Mouse (Mus musculus) forelimb bud, embryonic 11.5 days (tissue): ENCODE measurements around the gene Unc45b.
"Not testable (repeated sequence)": the region's sequence is repeated elsewhere in the genome, so short reads cannot be mapped to it uniquely, and the experiment has no call there.

Experiments used
- DNase-seq: peaks from one replicate; pipeline ENCODE4 v3.0.0-alpha.2; 2012; ENCODE audit warnings: low read depth, low spot score

Unc45b gene

DNA sequence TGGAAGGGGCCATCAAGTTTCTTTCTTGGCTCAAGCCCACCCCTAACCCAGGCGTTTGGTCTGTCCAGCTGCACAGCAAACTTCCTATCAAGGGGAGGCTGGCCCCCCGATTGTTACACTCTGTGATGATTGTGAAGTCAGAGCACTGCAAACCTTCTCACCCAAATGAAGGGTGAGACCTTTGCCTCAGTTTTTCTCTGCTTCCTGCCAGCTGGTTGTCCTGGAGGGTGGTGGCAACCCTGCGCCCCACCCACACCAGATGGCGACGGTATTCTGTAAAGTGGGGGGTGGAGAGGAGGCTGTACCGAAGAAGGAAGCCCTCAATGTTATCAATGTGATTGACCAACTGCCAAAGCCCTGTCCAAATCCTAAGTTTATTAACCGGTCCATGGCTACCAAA is 18.4 kb upstream of the Unc45b start, which contains the start of gene Fndc8:
TSS of gene Fndc8 (plus strand) at position 189 of the 400 bp plus-strand sequence.
- DNase-seq: no peak

DNA sequence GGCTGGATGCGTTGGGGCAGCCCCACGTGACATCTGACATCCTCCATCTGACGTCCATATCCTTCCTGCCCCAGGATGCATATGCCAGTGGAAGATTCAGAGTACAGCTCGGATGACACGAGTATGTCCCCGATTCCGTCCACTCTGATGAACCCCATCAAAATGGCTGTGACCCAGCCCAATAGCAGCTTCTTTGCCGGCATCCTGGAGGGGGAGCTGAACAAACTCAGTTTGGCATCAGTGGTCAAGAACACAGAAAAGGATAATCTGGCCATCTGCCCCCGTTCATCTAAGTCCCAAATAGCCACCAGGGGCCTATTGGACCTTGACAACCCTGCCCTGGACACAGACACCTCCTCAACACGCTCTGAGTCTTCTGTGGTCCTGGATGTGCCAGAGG is 12.9 kb upstream of the Unc45b start:
- no peak for DNase-seq

DNA sequence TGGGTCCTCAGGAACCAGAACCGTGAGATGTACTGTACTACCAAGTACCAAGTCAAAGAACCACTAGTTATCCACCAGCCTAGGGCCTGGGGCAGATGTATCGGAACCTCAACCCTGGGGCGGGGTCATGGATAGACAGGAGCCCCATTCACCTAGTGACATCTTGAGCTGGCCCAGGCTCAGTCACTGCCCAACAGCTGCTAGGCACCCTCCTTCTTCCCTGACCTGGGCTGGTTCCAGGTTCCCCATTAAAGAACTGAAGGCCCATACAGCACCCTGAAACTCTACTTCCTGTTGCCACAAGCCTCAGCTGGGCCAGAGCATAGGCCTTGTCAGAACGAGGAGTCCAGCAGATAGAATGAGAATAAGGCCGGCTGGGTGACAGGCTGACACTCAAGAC is 10.6 kb upstream of the Unc45b start:
- DNase-seq: no peak

DNA sequence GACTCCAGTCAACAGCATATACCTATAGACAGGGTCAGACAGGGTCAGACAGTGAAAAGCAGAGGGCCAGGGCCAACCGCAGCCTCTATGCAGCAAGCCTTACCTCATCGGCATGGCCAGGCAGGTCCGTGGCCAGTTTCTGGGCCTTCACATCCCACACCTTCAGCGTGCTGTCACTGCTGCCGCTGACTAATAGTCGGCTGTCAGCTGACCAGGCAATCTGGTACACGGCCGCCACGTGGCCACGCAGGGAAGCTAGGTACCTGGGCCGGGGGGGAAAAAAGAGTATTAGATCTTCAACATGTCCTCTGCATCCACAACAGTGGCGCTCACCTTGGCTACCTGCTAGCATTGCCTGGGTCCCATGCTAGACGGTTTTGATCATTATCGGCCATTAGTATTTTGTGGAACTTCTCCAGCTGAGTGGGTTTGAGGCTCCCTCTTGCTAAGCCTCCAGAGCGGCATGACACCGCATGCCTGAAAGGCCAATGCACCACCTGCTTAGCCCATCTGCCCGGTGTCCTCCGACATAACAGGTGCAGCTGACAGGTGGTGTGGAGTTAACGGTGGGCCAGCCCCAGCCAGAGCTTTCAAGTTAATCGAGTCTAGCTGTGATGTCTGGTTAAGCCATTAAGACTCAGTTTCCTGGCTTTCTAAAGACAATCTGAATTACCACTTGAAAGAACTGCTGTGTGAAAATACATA is 8.6 kb upstream of the Unc45b start:
- DNase-seq: no peak

DNA sequence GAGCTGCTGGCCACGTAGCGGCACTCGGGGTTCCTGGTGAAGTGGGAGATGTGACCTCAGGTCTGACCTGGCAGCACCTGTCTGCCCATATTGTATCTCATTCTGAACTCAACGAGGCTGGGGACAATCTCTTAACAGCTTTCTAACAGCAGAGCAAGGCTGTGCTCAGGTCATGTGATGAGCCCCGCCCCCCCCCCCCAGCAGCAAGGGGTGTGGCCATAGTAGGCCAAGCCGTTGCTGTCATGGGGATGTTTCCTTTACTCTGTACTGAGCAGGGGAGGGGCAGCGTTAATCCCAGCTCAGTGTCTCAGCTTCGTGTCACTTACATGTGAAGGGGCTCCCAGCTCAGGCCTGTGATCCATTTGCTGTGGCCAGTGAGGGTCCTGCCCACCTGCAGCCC is 5.4 kb upstream of the Unc45b start:
- DNase-seq: no peak

DNA sequence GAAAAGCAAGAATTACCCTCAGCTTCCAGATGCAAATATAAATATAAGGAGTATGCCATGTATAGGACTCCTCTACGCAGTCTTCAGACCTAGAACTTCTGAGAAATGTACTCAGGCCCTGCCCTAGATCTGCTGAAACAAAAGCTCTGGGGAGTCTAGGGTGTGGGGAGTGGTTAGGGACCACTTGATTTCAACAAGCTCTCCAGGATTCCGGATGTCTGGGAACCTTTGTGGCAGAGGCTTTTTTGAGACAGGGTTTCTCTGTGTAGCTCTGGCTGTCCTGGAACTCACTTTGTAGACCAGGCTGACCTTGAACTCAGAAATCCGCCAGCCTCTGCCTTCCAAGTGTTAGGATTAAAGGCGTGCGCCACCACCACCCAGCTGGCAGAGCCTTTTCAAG is 4.5 kb upstream of the Unc45b start:
- DNase-seq: no peak

DNA sequence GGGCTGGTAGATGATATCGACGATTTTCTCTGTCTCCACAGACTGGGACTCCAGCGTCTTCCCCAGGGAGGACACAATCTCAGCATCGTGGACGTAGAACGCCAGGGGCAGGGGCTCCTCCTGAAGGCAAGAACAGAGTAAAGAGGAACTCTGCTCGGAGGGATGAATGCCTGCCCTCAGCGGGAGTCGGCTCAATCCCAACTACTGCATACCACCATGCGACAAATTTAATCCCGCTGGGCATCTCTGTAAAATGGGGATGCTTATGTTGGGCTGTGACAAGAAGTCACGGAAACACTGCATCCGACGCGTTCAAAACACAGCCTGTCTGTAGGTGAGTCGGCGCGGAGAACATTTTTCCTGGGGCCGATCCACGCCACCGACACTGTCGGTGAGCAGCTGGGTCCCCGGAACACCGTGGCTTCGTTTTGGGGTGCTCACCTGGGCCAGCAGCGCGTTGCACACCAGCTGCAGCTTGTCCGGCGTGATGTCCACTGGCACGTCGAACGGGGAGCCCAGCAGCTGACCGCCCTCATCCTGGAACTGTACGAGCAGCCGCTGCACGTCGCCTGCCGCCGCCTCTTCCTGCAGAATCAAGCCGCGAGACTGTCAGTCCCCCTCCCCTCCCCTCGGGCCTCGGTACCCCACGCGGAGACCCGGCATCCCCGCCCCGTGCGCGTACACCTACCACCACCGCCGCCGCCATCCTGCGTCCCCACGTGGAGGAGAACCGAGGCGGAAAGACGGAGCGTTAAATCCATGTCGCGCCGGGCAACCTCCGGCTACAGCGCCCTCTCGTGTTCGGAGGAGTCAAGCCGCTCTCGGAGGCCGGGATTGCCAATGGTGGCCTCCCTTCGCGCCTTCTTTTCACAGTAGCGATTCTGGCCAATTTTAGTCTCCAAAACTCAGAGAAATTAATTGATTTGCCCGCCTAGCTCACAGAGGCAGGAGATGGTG is 2.4 kb upstream of the Unc45b start, which contains the start of gene Nle1:
TSS of gene Nle1 (minus strand) at position 761 of the 957 bp plus-strand sequence.
- peak; percentile 88 for DNase-seq

DNA sequence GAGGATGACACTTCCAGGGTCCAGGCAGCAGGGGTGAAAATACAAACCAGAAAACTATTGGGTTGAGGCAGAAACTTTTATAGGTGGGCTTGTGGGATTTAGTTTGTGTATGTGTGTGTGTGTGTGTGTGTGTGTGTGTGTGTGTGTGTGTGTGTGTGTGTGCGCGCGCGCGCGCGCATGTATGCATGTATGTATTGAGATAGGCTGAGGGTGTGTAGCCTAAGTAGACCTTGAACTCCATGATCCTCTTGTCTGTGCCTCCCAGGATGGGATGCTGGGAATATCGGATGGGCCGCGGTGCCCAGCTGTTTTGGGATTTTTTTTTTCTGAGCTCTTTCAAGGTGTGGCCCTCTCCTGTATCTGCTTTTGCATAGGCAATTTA is 1.8 kb upstream of the Unc45b start:
- no peak for DNase-seq

DNA sequence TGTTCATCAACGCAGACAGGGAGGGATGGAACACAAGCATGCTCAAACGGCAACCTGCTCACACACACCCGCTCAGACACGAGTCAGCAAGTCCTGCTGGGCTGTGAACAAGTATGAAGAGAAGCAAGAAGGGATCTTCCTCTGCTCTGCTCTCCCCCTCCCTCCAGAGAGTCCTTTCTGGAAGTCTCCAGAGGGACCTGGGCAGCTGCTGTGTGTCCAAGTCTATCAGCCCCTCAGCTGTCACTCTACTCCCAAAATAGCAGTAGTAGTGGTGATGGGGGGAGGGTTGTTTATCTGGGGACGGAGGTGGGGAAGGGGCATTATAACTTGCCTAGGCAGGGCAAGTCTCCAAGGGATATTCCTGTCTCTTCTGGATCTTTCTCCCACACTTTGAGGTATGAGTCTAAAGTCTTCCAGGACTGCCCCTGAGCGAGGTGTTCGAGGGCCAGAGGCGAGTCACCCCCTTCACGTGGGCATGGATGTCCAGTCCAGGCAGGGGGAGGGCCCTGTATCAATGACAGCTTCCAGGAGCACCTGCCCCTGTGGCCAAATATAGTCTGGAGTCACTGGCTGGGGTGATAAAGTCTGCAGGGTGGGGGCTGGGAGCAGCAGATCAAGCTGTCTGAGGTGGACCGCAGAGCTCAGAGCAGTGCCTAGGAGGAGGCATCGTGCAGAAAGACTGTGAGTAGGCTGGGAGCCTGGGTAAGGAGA is 484 bp downstream of the Unc45b start:
- DNase-seq: no peak

DNA sequence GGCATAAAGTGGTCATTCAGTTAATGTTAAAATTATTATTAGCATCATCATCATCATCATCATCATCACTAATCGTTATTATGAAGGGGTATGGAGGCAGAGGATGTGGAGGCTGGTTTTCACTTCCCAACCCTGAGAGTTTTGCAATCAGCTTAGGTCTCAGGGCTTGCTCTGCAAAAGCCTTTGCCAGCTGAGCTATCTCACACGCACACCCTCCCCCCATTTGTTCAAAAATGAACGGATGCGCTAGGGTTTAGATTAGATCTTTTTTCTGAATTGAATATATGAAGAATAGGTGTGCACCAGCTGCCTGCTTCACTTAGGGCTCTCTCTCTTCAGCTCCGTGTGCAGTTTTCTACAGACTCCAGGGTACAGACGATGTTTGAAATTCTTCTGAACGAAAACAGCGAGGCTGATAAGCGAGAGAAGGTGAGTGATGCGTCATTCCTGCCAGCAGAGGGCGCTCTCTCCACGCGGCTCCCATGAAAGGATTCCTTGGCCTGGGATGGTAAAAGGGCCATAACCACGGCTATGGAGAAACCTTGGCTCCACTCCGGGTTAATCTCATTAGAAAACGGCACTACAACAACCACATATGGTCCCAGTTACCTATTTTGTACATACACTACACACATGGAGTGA is 4.5 kb downstream of the Unc45b start:
- peak; percentile 86 for DNase-seq

DNA sequence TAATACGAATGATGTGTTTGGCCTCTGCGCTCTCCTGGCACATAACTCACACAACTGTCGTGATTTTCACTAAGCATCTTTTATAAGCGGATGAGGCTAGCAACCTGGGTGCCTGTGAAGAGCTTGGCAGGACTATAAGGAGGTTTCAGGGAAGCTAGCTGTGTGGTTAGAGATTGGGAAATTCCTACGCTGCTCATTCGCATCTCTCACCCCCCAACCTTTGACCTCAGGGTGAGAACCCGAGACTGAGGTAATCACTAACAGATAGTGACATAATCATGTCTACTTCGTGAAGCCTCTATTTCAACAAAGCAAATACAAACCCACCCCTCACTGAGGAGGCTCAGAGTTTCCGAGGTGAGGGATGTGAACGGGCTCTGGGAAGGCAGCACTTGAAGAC is 10.4 kb downstream of the Unc45b start:
- no peak for DNase-seq

DNA sequence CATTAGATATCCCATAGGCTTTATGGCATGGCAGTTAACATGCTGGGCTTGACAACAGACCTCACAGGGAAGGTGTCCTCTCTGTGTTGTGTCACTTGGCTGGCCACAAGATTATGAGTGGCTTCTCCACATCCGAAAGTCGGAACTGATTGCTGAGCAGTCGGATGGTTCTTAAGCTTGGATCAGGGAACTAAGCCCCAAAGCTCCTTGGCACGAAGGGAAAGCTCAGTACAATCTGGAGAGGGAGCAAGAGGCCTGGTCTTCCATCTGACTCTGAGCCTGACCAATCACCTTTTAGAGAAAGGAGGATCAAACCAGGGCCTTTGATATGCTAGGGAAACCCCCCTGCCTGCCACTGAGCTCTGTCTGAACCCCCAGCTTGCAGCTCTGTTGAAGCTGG is 11.3 kb downstream of the Unc45b start:
- DNase-seq: no peak

DNA sequence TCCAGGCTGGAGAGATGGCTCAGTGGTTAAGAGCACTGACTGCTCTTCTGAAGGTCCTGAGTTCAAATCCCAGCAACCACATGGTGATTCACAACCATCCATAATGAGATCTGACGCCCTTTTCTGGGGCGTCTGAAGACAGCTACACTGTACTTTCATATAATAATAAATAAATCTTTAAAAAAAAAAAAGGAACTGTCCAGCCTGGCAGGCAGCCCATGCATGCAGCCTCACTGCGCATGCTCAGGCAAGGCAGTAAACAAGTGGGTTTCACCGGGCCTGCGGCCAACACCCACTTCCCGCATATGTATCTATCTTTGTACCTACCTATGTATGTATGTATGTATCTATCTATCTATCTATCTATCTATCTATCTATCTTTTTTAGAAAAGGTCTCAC is 13.6 kb downstream of the Unc45b start:
- DNase-seq: not testable (repeated sequence)

DNA sequence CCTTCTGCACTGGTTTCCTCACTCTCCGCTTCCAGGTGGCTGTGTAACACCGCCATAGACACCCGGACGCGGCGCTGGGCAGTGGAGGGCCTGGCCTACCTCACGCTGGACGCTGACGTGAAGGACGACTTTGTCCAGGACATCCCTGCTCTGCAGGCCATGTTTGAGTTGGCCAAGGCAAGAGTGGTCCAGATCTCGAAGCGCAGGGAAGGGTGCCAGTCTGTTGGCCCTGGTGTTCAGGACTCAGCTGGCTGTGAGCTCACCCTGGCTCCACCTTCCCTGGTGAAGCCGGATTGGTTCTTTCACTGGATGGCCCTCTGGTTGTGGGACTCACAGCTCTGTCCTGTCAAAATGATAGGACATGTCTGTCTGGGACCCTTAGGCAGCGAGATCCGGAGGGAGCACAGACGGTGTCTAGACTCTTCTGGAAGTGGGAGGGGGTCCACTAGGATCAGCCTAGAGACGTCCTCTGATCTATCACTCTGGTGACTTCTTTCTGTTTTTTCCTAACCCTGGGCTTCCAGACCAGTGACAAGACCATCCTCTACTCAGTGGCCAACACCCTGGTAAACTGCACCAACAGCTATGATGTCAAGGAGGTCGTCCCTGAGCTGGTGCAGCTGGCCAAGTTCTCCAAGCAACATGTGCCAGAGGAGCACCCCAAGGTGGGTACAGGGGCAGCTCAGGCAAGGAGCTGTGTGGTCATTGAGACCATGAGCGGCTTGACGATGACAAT is 18.7 kb downstream of the Unc45b start:
- DNase-seq: no peak

DNA sequence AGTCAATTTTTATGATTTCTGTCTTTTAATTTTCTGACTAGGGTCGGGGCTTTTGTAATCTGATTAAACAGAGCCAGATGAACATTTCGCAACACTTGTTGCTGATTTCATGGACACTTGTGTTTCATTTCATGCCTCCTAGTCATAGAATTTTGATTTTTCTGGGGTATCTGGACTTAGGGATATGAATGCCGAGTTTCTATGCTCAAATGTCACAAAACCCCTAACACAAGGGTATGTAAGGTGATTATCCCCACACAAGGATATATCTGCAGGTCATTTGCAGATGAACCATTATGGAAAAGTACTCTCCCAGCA is 19.2 kb downstream of the Unc45b start:
- no peak for DNase-seq

DNA sequence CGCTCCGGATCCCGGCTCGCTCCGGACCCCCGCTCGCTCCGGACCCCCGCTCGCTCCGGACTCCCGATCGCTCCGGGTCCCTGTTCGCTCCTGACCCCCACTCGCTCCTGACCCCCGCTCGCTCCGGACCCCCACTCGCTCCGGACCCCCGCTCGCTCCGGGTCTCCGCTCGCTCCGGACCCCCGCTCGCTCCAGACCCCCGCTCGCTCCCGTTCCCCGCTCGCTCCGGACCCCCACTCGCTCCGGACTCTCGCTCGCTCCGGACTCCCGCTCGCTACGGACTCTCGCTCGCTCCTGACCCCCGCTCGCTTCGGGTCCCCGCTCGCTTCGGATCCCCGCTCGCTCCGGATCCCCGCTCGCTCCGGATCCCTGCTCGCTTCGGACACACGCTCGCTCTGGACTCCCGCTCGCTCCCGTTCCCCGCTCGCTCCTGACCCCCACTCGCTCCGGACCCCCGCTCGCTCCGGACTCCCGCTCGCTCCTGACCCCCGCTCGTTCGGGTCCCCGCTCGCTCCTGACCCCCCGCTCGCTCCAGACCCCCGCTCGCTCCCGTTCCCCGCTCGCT is 20.1 kb downstream of the Unc45b start:
- DNase-seq: not testable (repeated sequence)

DNA sequence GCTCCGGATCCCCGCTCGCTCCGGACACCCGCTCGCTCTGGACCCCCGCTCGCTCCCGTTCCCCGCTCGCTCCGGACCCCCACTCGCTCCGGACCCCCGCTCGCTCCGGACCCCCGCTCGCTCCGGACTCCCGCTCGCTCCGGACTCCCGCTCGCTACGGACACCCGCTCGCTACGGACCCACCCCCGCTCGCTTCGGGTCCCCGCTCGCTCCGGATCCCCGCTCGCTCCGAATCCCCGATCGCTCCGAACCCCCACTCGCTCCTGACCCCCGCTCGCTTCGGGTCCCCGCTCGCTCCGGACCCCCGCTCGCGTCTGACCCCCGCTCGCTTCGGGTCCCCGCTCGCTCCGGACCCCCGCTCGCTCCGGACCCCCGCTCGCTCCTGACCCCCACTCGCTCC is 20.8 kb downstream of the Unc45b start:
- DNase-seq: not testable (repeated sequence)

DNA sequence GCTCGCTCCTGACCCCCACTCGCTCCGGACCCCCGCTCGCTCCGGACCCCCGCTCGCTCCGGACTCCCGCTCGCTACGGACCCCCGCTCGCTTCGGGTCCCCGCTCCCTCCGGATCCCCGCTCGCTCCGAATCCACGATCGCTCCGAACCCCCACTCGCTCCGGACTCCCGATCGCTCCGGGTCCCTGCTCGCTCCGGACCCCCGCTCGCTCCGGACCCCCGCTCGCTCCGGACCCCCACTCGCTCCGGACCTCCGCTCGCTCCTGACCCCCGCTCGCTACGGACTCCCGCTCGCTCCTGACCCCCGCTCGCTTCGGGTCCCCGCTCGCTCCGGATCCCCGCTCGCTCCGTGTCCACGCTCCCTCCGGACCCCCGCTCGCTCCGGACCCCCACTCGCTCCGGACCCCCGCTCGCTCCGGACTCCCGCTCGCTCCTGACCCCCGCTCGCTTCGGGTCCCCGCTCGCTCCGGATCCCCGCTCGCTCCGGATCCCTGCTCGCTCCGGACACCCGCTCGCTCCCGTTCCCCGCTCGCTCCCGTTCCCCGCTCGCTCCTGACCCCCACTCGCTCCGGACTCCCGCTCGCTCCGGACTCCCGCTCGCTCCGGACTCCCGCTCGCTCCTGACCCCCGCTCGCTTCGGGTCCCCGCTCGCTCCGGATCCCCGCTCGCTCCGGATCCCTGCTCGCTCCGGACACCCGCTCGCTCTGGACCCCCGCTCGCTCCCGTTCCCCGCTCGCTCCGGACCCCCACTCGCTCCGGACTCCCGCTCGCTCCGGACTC is 21.5 kb downstream of the Unc45b start:
- not testable (repeated sequence) for DNase-seq

DNA sequence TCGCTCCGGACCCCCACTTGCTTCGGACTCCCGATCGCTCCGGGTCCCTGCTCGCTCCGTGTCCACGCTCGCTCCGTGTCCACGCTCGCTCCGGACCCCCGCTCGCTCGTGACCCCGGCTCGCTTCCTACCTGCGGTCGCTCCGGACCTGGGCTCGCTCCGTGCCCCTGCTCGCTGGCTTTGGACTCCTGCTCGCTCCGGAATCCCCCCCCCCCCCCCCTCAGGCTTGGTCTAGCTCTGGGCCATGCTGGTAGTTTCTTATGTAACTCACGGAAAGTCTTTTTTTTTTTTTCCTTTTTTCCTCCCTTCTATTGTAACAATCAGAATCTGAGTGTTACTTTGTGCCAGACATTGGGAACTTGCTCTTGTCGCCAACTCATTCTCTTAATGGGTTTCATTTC is 22.8 kb downstream of the Unc45b start:
- no peak for DNase-seq

DNA sequence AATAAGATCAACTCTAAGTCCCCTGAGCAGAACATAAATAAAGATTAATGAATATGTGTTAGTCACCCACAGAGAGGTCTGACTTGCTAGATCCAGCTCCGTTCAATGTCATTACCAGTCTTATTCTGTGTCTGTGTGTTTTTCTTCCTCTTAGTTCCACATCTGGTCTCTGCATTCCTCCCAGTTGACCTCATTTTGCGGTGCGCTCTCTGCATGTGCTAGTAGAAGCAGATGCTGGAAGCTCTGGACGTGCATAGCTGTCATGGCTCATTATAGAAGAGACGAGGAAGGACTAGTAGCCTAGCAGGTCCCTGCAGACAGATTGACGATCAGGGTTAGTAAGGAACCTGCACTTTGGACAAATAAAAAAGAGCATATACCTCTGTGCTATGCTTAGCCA is 33.0 kb downstream of the Unc45b start:
- no peak for DNase-seq
